Mouse (Mus musculus): ENCODE measurements around the gene Arpc5l.

Gene Arpc5l

GRCm38 (mm10) chr2:39004880-39005435 is at the start of gene Arpc5l:
TSS of gene Arpc5l (plus strand) at chr2:39005348.
- DNase-seq (ENCODE audit: extremely low read depth, low read depth, low spot score) = no peak

- no peak for DNase-seq (ENCODE audit: extremely low read depth, low read depth, low spot score)
These were observed 49.1 kb upstream of the Arpc5l start for GRCm38 (mm10) chr2:38956062-38956461.

- no peak for DNase-seq (ENCODE audit: extremely low read depth, low read depth, low spot score)
These were observed 47.4 kb upstream of the Arpc5l start for GRCm38 (mm10) chr2:38957671-38958223.

- no peak for DNase-seq (ENCODE audit: extremely low read depth, low read depth, low spot score)
These were observed 41.0 kb upstream of the Arpc5l start for GRCm38 (mm10) chr2:38964198-38964597.

- DNase-seq (ENCODE audit: extremely low read depth, low read depth, low spot score) = no peak
These were observed 35.5 kb upstream of the Arpc5l start for GRCm38 (mm10) chr2:38969650-38970049.

- no peak for DNase-seq (ENCODE audit: extremely low read depth, low read depth, low spot score)
These were observed 35.1 kb upstream of the Arpc5l start for GRCm38 (mm10) chr2:38970057-38970456.

- no peak for DNase-seq (ENCODE audit: extremely low read depth, low read depth, low spot score)
These were observed 31.9 kb upstream of the Arpc5l start for GRCm38 (mm10) chr2:38973223-38973622.

- DNase-seq (ENCODE audit: extremely low read depth, low read depth, low spot score) = no peak
These were observed 31.4 kb upstream of the Arpc5l start for GRCm38 (mm10) chr2:38973701-38974100.

- DNase-seq (ENCODE audit: extremely low read depth, low read depth, low spot score) = no peak
These were observed 31.0 kb upstream of the Arpc5l start for GRCm38 (mm10) chr2:38974171-38974570.

- DNase-seq (ENCODE audit: extremely low read depth, low read depth, low spot score) = peak; percentile 97
These were observed 30.0 kb upstream of the Arpc5l start for GRCm38 (mm10) chr2:38975181-38975580.

GRCm38 (mm10) chr2:38975941-38976805 is 29.0 kb upstream of the Arpc5l start:
- no peak for DNase-seq (ENCODE audit: extremely low read depth, low read depth, low spot score)

GRCm38 (mm10) chr2:38977837-38978236 is 27.3 kb upstream of the Arpc5l start:
- DNase-seq (ENCODE audit: extremely low read depth, low read depth, low spot score) = no peak

GRCm38 (mm10) chr2:38983456-38983855 is 21.7 kb upstream of the Arpc5l start:
- no peak for DNase-seq (ENCODE audit: extremely low read depth, low read depth, low spot score)

- peak; percentile 93 for DNase-seq (ENCODE audit: extremely low read depth, low read depth, low spot score)
These were observed 18.6 kb upstream of the Arpc5l start for GRCm38 (mm10) chr2:38986580-38986979.

- DNase-seq (ENCODE audit: extremely low read depth, low read depth, low spot score) = no peak
These were observed 17.8 kb upstream of the Arpc5l start for GRCm38 (mm10) chr2:38987371-38987770.

- DNase-seq (ENCODE audit: extremely low read depth, low read depth, low spot score) = peak; percentile 90
These were observed 17.2 kb upstream of the Arpc5l start for GRCm38 (mm10) chr2:38987803-38988510.

GRCm38 (mm10) chr2:38988929-38989328 is 16.2 kb upstream of the Arpc5l start:
- no peak for DNase-seq (ENCODE audit: extremely low read depth, low read depth, low spot score)

GRCm38 (mm10) chr2:38992004-38992403 is 13.1 kb upstream of the Arpc5l start:
- DNase-seq (ENCODE audit: extremely low read depth, low read depth, low spot score) = no peak

- DNase-seq (ENCODE audit: extremely low read depth, low read depth, low spot score) = no peak
These were observed 12.7 kb upstream of the Arpc5l start for GRCm38 (mm10) chr2:38992452-38992851.

GRCm38 (mm10) chr2:38997386-38998374 is 7.5 kb upstream of the Arpc5l start, which contains the start of gene Wdr38:
TSS of gene Wdr38 (plus strand) at chr2:38997476.
- DNase-seq (ENCODE audit: extremely low read depth, low read depth, low spot score) = no peak

Measured in fat pad, adult 2 months (tissue).